Mouse (Mus musculus): ENCODE data around the gene Smagp.

DNA sequence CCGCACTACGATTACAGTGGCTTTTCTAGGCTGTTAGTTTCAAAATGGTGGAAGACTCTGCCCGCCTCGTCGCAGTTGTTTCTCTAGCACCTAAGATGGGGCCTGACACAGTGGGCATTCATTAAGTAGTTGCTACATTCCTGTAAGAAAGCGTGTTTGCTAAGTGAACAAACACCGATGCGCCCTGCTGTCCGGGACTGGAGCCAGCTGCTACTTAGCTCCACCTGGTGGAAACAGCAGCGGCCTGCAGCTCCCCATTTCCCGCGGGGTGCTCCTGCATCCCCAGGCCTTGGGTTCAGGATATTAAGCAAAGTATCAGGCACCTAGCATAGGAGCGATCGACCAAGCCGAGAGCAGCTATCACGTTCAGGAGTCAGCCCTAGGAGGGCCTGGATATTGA is 23.2 kb downstream of the Smagp start:
- TF ChIP-seq CTCF (IDR thresholded peaks at IDR 0.05; ENCODE audit: low read depth) (peak; percentile 96), EP300 (IDR thresholded peaks at IDR 0.05; ENCODE audit: low read depth) (no peak)
